Mouse (Mus musculus) liver, embryonic 14.5 days (tissue): ENCODE data around the gene Pdpr.
"Not testable (repeated sequence)": the region's sequence is repeated elsewhere in the genome, so short reads cannot be mapped to it uniquely, and the experiment has no call there.

Experiments used
- CTCF ChIP-seq: IDR thresholded peaks from 2 replicates; pipeline ENCODE4 v1.5.1; 2016; ENCODE audit warnings: antibody characterized with exemption, low read depth, control low read depth
- EP300 ChIP-seq: IDR thresholded peaks from 2 replicates; pipeline ENCODE4 v1.6.1; 2016; ENCODE audit warnings: antibody characterized with exemption, low read depth

DNA sequence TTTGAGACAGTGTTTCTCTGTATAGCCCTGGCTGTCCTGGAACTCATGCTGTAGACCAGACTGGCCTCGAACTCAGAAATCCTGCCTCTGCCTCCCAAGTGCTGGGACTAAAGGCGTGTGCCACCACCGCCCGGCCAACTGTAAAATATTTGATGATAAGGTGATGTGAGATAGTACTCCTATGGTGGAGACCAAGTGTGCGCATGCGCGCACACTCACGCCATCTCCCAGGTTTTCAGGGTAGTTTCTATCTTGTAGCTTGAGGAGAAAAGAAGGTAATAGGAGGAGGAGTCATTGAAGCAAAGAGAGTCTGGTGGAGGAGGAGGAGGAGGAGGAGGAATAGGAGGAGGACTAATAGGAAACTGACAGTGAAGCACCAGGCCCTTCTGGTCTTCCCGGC lies 25.8 kb upstream of the Pdpr start:
- TF ChIP-seq EP300, CTCF: not testable (repeated sequence)
